Mouse (Mus musculus): ENCODE measurements around the gene Fbxl2.

The Fbxl2 gene

GRCm38 (mm10) chr9:114016402-114016801 lies 29.6 kb downstream of the Fbxl2 start:
- DNase-seq = no peak

DNA sequence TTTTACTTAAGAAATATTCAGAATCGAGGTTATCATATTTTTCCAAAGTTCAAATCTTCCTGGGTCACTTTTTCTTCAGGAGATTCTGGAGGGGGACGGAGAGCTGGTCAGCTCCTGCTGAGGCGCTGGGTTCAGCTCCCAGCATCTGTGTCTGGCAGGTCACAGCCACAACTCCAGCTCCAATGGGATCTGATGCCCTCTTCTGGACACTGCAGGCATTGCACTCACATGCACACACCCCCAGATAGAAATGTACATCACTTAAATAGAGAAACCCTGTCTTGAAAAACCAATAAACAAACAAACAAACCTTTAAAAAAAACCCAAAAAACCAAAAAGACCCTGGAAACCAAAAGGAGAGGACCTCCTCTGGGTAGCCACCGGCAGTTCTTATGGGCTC lies 30.3 kb downstream of the Fbxl2 start:
- no peak for DNase-seq

- no peak for DNase-seq
These were observed 32.0 kb downstream of the Fbxl2 start for GRCm38 (mm10) chr9:114014034-114014433.

- DNase-seq = no peak
These were observed 34.8 kb downstream of the Fbxl2 start for GRCm38 (mm10) chr9:114011203-114011602.

DNA sequence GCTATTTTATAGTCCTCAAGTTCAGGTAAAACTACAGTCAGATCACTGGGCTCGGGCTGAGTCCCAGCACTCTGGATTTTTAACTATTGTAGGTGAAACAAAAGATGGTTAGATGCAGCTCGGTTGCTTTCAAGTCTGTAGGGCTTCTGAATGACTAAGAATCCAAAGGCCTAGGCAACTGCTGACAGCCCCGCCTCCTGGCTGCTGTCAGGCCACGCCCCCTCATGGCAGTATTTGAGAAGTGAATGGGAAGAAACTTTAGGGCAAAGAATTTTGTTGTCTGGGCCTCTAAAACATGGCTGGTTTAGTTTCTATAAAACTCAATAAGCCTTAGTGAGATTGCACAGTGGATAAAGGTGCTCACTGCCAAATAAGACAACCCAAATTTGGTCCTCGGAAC lies 36.5 kb downstream of the Fbxl2 start:
- no peak for DNase-seq

GRCm38 (mm10) chr9:114007850-114008350 lies 38.1 kb downstream of the Fbxl2 start:
- DNase-seq = no peak

GRCm38 (mm10) chr9:114006801-114007200 lies 39.2 kb downstream of the Fbxl2 start:
- DNase-seq = no peak

- DNase-seq = no peak
These were observed 47.7 kb downstream of the Fbxl2 start for GRCm38 (mm10) chr9:113998311-113998710.

GRCm38 (mm10) chr9:113992810-113993209 lies 53.2 kb downstream of the Fbxl2 start:
- no peak for DNase-seq

GRCm38 (mm10) chr9:113990547-113991248 lies 55.3 kb downstream of the Fbxl2 start:
- peak; percentile 75 for DNase-seq

DNA sequence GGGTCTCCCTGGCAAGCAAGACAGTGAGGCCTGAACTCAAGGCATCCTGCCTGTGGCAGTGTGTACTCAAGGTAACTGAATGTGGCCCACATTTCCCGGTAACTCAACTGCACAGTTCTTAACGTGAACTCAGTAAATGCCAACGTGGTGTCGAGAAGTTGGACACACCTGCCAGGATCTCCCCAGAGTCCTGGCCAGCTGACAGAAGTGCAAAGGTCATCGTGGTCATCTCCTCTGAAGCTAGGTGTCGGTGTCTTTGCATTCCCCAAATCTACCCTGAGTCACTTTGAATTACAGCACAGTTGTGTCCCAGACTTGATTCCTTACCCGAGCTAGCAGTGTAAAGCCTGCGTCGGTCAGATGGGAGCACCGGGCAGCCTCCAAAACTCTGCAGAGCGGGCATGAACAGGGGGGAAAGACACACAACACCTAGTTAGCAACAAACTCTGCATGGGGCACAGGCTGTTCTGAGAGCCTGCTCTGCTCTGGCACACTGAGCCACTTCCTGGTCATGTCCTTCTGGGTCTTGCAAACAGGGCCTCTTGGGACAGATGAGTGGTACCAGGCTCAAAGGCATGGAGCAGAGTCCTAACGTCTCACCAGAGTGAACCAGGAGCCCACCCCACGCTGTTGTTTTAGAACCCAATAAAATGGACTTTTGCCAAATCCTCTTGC lies 60.9 kb downstream of the Fbxl2 start:
- no peak for DNase-seq

GRCm38 (mm10) chr9:113982883-113983670 lies 62.9 kb downstream of the Fbxl2 start:
- no peak for DNase-seq

DNA sequence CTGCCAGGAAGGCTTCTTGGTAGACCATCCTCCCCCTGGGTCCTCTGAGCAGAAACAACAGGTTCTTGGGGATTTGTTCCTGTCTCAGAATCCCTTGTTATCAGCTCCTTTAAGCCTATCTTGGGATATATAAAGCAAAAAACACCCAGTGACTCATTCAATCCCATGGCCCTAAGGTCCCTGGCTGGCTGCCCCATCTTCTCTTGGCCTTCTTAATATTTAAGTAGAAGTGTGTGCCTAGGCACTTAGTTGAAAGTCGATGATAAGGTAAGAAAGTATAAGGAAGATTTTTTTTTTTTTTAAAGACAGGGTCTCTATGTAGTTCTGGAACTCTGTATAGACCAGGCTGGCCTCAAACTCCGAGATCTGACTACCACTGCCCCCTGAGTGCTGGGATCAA lies 63.5 kb downstream of the Fbxl2 start:
- DNase-seq = no peak

- peak; percentile 44 for DNase-seq
These were observed 64.7 kb downstream of the Fbxl2 start for GRCm38 (mm10) chr9:113981099-113981880.

DNA sequence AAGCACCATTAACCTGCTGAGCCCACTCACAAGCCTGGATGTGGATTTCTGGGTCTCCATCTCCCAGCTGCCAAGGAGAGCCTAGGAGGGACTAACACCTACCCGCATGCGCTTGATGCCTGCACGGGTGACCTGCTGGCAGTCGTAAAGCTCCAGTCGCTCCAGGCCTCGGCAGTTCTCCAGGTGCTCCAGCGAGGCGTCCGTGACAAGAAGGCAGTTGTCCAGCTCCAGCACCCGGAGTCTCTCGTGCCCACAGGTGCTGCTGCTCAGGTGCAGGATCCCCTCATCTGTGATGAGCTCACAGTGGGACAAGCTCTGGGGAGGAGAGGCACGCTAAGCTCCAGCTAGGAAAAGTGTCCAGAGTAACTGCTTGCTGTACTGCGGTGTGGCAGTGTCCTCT lies 66.6 kb downstream of the Fbxl2 start:
- no peak for DNase-seq

- DNase-seq = no peak
These were observed 67.3 kb downstream of the Fbxl2 start for GRCm38 (mm10) chr9:113978656-113979055.

GRCm38 (mm10) chr9:113977225-113977840 lies 68.7 kb downstream of the Fbxl2 start:
- DNase-seq = no peak

DNA sequence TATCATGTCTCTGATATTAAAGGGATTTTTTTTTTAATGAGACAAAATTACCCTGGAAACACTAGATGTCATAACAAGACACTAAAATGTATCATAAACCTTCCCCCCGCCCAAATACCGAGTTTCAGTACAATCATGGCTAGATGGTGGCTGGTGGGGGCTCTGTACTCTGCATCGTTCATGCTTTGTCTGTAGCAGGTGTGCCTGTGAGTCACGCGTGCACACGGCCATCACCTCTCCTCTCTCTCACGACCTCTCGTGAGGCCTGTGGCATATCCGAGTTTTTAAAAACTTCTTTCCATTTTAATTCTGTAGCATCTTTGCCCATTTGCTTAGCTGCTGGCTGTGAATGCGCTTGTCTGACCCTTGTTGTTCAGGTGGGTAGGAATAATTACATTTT lies 69.7 kb downstream of the Fbxl2 start:
- no peak for DNase-seq

DNA sequence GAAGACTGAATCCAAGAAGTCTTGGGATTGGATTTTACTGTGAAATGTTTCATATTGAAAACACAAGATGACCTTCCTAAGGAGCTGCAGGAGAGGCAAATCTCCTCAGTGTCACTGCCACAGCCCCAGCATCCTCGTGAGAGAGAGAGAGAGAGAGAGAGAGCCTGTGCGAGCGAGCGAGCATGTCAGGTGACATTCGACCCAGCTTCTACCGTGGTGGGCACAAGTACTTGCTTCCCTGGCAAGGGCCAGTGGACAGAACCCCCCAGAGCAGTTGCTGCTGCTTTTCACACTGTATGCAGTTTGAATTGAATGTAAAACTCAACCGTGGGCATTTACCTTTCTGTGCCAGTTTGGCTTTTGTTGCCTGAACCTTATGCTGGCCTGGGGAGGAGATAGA lies 70.5 kb downstream of the Fbxl2 start:
- DNase-seq = no peak

DNA sequence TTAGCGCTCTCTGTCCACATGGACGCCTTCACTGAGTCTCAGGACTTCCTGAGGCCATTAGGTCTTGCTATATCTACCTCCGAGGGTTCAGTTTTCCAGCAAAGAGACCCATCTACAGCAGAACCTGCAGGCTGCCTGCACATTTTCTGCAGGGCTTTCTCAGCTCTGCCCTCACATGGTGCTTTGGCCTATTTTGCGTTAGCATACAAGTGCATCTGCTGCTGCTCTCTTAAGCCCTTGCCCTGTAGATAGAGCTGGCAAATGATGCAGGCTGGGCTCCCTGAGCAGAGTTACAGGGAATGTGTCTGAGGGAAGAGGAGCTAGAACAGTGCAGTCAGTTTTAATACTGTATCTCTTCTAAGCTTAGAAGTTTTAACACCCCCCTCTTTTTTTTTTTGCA lies 71.0 kb downstream of the Fbxl2 start:
- DNase-seq = no peak

DNA sequence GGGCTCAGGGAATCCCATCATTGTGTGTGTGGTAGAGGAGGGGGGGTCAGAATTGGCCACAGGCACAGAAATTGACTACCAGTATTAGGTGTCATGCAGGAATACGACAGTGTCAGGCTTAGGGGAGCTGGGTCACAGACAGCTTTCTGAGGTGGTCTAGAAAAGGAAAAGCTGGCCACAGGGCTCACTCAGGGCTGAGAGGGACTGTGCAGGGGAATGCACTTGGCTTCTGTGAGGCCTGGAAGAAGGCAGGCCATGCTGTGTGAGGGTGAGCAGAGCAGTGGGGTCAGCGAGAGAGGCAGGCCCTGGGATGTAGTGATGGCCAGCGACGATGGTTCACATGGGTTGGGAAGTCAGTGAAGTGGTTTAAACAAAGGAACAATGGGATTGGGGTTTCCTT lies 72.1 kb downstream of the Fbxl2 start:
- DNase-seq = no peak

DNA sequence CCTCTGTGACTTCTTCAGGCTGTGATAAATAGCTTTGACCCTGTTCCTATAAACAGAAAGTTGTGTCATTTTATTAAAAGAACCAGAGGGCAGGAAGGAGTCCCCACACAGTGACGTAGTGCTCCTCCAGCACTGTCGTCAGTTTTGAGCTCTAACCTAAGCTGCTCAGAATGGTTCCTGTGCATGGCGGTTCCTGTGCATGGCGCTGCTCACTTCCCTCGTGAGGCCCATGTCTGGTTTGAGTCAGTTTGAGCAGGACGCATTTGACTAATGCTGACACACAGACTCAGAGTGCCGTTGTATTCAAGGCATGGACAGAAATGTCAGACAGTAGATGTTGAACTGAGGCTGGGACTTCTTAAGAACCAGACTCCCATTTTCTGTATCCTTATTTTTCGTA lies 74.4 kb downstream of the Fbxl2 start:
- no peak for DNase-seq

Measured in right cerebral cortex, adult 18-20 months (tissue).